In genomic region chr19:46240246-46240645, GRCm38 (mm10) we compare ENCODE assay signal across 32 mouse cellular contexts.
DNase-seq lines count a peak whose midpoint lies in the region; ATAC-seq and TF ChIP-seq lines count a peak whose summit lies in the region.
"Had no signal": no experiment of that assay in that cellular context is flagged by ENCODE, and none has a peak within 500 bp of the region (broad histone marks: within the 10 kb centered on the region; RNA-seq: fewer than 3 reads in every experiment).

No protein-coding gene starts in this region.

- DNase-seq in heart, adult 11 months: peak; percentile 70
- peak; percentile 11 for DNase-seq in 416B (ENCODE audit: low read depth)
- peak; percentile 56 to 68 for DNase-seq in spleen, adult 2 months (ENCODE audit: low read depth in 1 of 2, low spot score in 2 of 2)
- DNase-seq in kidney, adult 9 months: no peak
- DNase-seq in left cerebral cortex, adult 11 months (ENCODE audit: low spot score): no peak
- no peak for DNase-seq in thymus, postnatal 36 days
- DNase-seq: adrenal gland, adult 2 months; adrenal gland, postnatal 36 days; cerebellum, adult 18-20 months; cerebellum, postnatal 10 days; gastrocnemius, postnatal 14 days; heart, adult 18-20 months; heart, postnatal 4 days; kidney, adult 11 months; kidney, postnatal 25 days; liver, embryonic 13.5 days; lung, adult 18-20 months; lung, postnatal 14 days; right cerebral cortex, postnatal 14 days had no signal

- no peaks in the 10 kb centered on the region for H3K27me3 ChIP-seq in heart, embryonic 11.5 days (ENCODE audit: control insufficient read depth, insufficient read depth, low read length)
- no peaks in the 10 kb centered on the region for H3K27me3 ChIP-seq in spleen, adult 2 months (ENCODE audit: control insufficient read depth, insufficient read depth, low read length)
- H3K27me3 ChIP-seq: embryonic facial prominence, embryonic 15.5 days; forebrain, embryonic 12.5 days; heart, embryonic 12.5 days; kidney, embryonic 15.5 days; liver, embryonic 13.5 days; midbrain, embryonic 13.5 days; neural tube, embryonic 13.5 days had no signal

- H3K9me3 ChIP-seq in heart, embryonic 11.5 days (replicated peaks; ENCODE audit: control insufficient read depth, low read length): no peaks in the 10 kb centered on the region
- H3K9me3 ChIP-seq: embryonic facial prominence, embryonic 10.5 days; embryonic facial prominence, embryonic 15.5 days; forebrain, embryonic 12.5 days; heart, embryonic 12.5 days; kidney, embryonic 15.5 days; liver, embryonic 13.5 days; midbrain, embryonic 13.5 days; neural tube, embryonic 13.5 days had no signal

- TF ChIP-seq POLR2A in spleen, adult 2 months (IDR thresholded peaks at IDR 0.05; ENCODE audit: low read depth, low read length): no peak

- no peak overlapping the region for H3K27ac ChIP-seq in heart, embryonic 11.5 days (ENCODE audit: low read depth, low read length)
- H3K27ac ChIP-seq in spleen, adult 2 months (ENCODE audit: insufficient read depth, low read length): peak overlapping the region; percentile 69
- H3K27ac ChIP-seq: embryonic facial prominence, embryonic 10.5 days; embryonic facial prominence, embryonic 15.5 days; forebrain, embryonic 12.5 days; hindbrain, embryonic 14.5 days; kidney, embryonic 15.5 days; left cerebral cortex, adult 2 months; liver, embryonic 13.5 days; midbrain, embryonic 13.5 days; neural tube, embryonic 13.5 days had no signal

- no peak overlapping the region for H3K4me2 ChIP-seq in heart, embryonic 11.5 days
- H3K4me2 ChIP-seq: embryonic facial prominence, embryonic 15.5 days; forebrain, embryonic 12.5 days; heart, embryonic 12.5 days; hindbrain, embryonic 14.5 days; kidney, embryonic 15.5 days; liver, embryonic 13.5 days; midbrain, embryonic 13.5 days; neural tube, embryonic 13.5 days had no signal

- 67% methylated on average over 2 of the region's 2 CpGs for WGBS in heart, embryonic 11.5 days (ENCODE audit: insufficient replicate concordance)
- 21% methylated on average over 2 of the region's 2 CpGs for WGBS in spleen, adult 2 months

- H3K4me1 ChIP-seq in heart, embryonic 11.5 days (ENCODE audit: control insufficient read depth, insufficient read depth, low read length): peaks cover 13% of the 10 kb centered on the region
- peaks cover 15% of the 10 kb centered on the region; the same call in 1 of the 2 replicates for H3K4me1 ChIP-seq in spleen, adult 2 months (ENCODE audit: control insufficient read depth, insufficient read depth, insufficient read length)
- H3K4me1 ChIP-seq: embryonic facial prominence, embryonic 15.5 days; kidney, embryonic 15.5 days had no signal

- H3K36me3 ChIP-seq in heart, embryonic 11.5 days (ENCODE audit: control insufficient read depth, insufficient read depth, low read length): no peaks in the 10 kb centered on the region; the same call in 1 of the 2 replicates
- no peaks in the 10 kb centered on the region for H3K36me3 ChIP-seq in spleen, adult 2 months (ENCODE audit: control insufficient read depth, insufficient read depth, low read length)
- H3K36me3 ChIP-seq: embryonic facial prominence, embryonic 15.5 days; forebrain, embryonic 12.5 days; heart, embryonic 12.5 days; kidney, embryonic 15.5 days; liver, embryonic 13.5 days; midbrain, embryonic 13.5 days had no signal

- no peak for TF ChIP-seq CTCF in spleen, adult 2 months (IDR thresholded peaks at IDR 0.05; ENCODE audit: extremely low read depth, insufficient read depth, insufficient read length, insufficient replicate concordance)

- no peak overlapping the region for H3K4me3 ChIP-seq in heart, embryonic 11.5 days (ENCODE audit: low read depth, low read length)
- no peak overlapping the region for H3K4me3 ChIP-seq in spleen, adult 2 months (ENCODE audit: extremely low read depth, insufficient read depth, insufficient read length)
- H3K4me3 ChIP-seq: embryonic facial prominence, embryonic 10.5 days; embryonic facial prominence, embryonic 15.5 days; forebrain, embryonic 12.5 days; heart, embryonic 12.5 days; kidney, embryonic 15.5 days; left cerebral cortex, adult 2 months; liver, embryonic 13.5 days; midbrain, embryonic 13.5 days; neural tube, embryonic 13.5 days had no signal

- H3K9ac ChIP-seq in heart, embryonic 11.5 days (ENCODE audit: low read depth, low read length): no peak overlapping the region
- H3K9ac ChIP-seq: embryonic facial prominence, embryonic 15.5 days; forebrain, embryonic 12.5 days; heart, embryonic 12.5 days; hindbrain, embryonic 14.5 days; kidney, embryonic 15.5 days; liver, embryonic 13.5 days; midbrain, embryonic 13.5 days; neural tube, embryonic 13.5 days had no signal

- no peak for ATAC-seq in heart, embryonic 11.5 days (replicated peaks; ENCODE audit: insufficient number of reproducible peaks, low FRiP score, low TSS enrichment)
- ATAC-seq in common myeloid progenitor, adult 5-6 weeks (replicated peaks; ENCODE audit: low read depth, poor library complexity, severe bottlenecking): peak; percentile 50; the same call in 1 of the 2 replicates
- ATAC-seq: activated CD4-positive, CD25-positive, alpha-beta regulatory T cell, adult 4 months; CD4-positive, CD25-positive, alpha-beta regulatory T cell, adult 4 months; midbrain, embryonic 13.5 days had no signal

Comparison
In these comparisons a context has a peak if more than half of its experiments do, and no peak if none do; other contexts are left out.
1. DNase-seq: peak in heart, adult 11 months (single experiment), 416B (single experiment) and spleen, adult 2 months (2 of 2); none in kidney, adult 9 months (single experiment), left cerebral cortex, adult 11 months (single experiment) and thymus, postnatal 36 days (0 of 2).